Mouse (Mus musculus) brain, embryonic 18.5 days (tissue): Measurements from ENCODE around the gene Ust.

Experiments used
- DNase-seq: peaks from one replicate; pipeline ENCODE4 v3.0.0-alpha.2; 2012; ENCODE audit warnings: low read depth, low spot score

The Ust gene

GRCm38 (mm10) chr10:8330006-8330405 is 188.6 kb downstream of the Ust start:
- DNase-seq: no peak

GRCm38 (mm10) chr10:8323304-8323765 is 195.3 kb downstream of the Ust start:
- no peak for DNase-seq

- no peak for DNase-seq
These were observed 197.9 kb downstream of the Ust start for GRCm38 (mm10) chr10:8320771-8321170.

- DNase-seq: no peak
These were observed 209.2 kb downstream of the Ust start for GRCm38 (mm10) chr10:8309435-8309834.

GRCm38 (mm10) chr10:8304211-8304610 is 214.4 kb downstream of the Ust start:
- no peak for DNase-seq

- no peak for DNase-seq
These were observed 219.5 kb downstream of the Ust start for GRCm38 (mm10) chr10:8299166-8299565.

- no peak for DNase-seq
These were observed 221.4 kb downstream of the Ust start for GRCm38 (mm10) chr10:8297214-8297613.

GRCm38 (mm10) chr10:8290661-8291060 is 228.0 kb downstream of the Ust start:
- DNase-seq: no peak

GRCm38 (mm10) chr10:8287350-8287791 is 231.3 kb downstream of the Ust start:
- DNase-seq: no peak

- DNase-seq: no peak
These were observed 234.6 kb downstream of the Ust start for GRCm38 (mm10) chr10:8283991-8284390.

- no peak for DNase-seq
These were observed 241.5 kb downstream of the Ust start for GRCm38 (mm10) chr10:8277094-8277493.

- DNase-seq: no peak
These were observed 248.9 kb downstream of the Ust start for GRCm38 (mm10) chr10:8269681-8270080.

GRCm38 (mm10) chr10:8259716-8260115 is 258.9 kb downstream of the Ust start:
- DNase-seq: no peak

GRCm38 (mm10) chr10:8250005-8250404 is 268.6 kb downstream of the Ust start:
- no peak for DNase-seq

- DNase-seq: no peak
These were observed 276.3 kb downstream of the Ust start for GRCm38 (mm10) chr10:8242336-8242735.

GRCm38 (mm10) chr10:8240703-8241102 is 277.9 kb downstream of the Ust start:
- DNase-seq: no peak

GRCm38 (mm10) chr10:8240242-8240641 is 278.4 kb downstream of the Ust start:
- no peak for DNase-seq

- DNase-seq: no peak
These were observed 281.6 kb downstream of the Ust start for GRCm38 (mm10) chr10:8236780-8237571.

GRCm38 (mm10) chr10:8233148-8233901 is 285.3 kb downstream of the Ust start:
- no peak for DNase-seq

GRCm38 (mm10) chr10:8232535-8232934 is 286.1 kb downstream of the Ust start:
- no peak for DNase-seq

GRCm38 (mm10) chr10:8228375-8228743 is 290.3 kb downstream of the Ust start:
- DNase-seq: no peak

GRCm38 (mm10) chr10:8227705-8228374 is 290.8 kb downstream of the Ust start:
- peak; percentile 65 for DNase-seq
